Mouse (Mus musculus): ENCODE measurements at regions not wholly inside any gene's neighbourhood (a gene's known extent, or its start where the extent isn't known, plus 50 kb on each side); places are given as distances from the start of the nearest gene placed in this dataset.
"Not testable (repeated sequence)": the region's sequence is repeated elsewhere in the genome, so short reads cannot be mapped to it uniquely, and the experiment has no call there.

- TF ChIP-seq CTCF (IDR thresholded peaks at IDR 0.05; ENCODE audit: low read depth, low read length); POLR2A (IDR thresholded peaks at IDR 0.05; ENCODE audit: extremely low read depth, insufficient read depth, low read length): not testable (repeated sequence)
These were observed 87.8 kb upstream of the Lnx1 start for GRCm38 (mm10) chr5:74790501-74790900.

Data from liver, adult 2 months (tissue).